Mouse (Mus musculus) heart, postnatal 0 days (tissue): ENCODE data around the gene 4930523C07Rik. TPM values are rescaled to one million over a fixed set of nuclear protein-coding genes. Genes with fewer than 3 reads are reported as not detected.

Experiments
- ATAC-seq: fragments of 200-750 bp; cut with Nextera tagmentation; 2 replicates; pipeline ENCODE4 v1.8.0; 2017; ENCODE audit warnings: low read depth, moderate number of reproducible peaks, moderate library complexity; ENCODE audit not compliant: insufficient read depth
- DNase-seq: peaks from one replicate; pipeline ENCODE4 v3.0.0-alpha.2; 2016; ENCODE audit warnings: low spot score
- H3K27ac ChIP-seq: fragments of 300-500 bp; sonication (generic); 2 replicates; pipeline ENCODE4 v1.5.1; 2014; ENCODE audit warnings: low read depth, mild to moderate bottlenecking
- H3K27me3 ChIP-seq: fragments of 300-500 bp; sonication (generic); 2 replicates; pipeline ENCODE4 v1.6.1; 2014; ENCODE audit warnings: low read length, mixed read lengths; ENCODE audit not compliant: control insufficient read depth, insufficient read depth
- H3K36me3 ChIP-seq: fragments of 300-500 bp; sonication (generic); replicated peaks from 2 replicates; pipeline ENCODE4 v1.6.1; 2014; ENCODE audit warnings: low read length, mixed read lengths; ENCODE audit not compliant: control insufficient read depth, insufficient read depth
- H3K4me1 ChIP-seq: fragments of 300-500 bp; sonication (generic); 2 replicates; pipeline ENCODE4 v1.6.1; 2014; ENCODE audit warnings: antibody characterized with exemption; ENCODE audit not compliant: control insufficient read depth, insufficient read depth
- H3K4me2 ChIP-seq: fragments of 300-500 bp; sonication (generic); 2 replicates; pipeline ENCODE4 v1.6.1; 2014; ENCODE audit warnings: low read depth, mild to moderate bottlenecking, low read length, moderate library complexity
- H3K4me3 ChIP-seq: fragments of 300-500 bp; sonication (generic); 2 replicates; pipeline ENCODE4 v1.5.1; 2014; ENCODE audit warnings: low read depth, low read length
- H3K9ac ChIP-seq: fragments of 300-500 bp; sonication (generic); replicated peaks from 2 replicates; pipeline ENCODE4 v1.6.1; 2014; ENCODE audit warnings: low read depth, low read length, mixed read lengths
- H3K9me3 ChIP-seq: fragments of 300-500 bp; sonication (generic); replicated peaks from 2 replicates; pipeline ENCODE4 v1.6.1; 2016; ENCODE audit warnings: low read length; ENCODE audit not compliant: control insufficient read depth
- CTCF ChIP-seq: IDR thresholded peaks from 2 replicates; pipeline ENCODE4 v1.5.1; 2016; ENCODE audit warnings: antibody characterized with exemption, control low read depth, low read depth
- EP300 ChIP-seq: IDR thresholded peaks from 2 replicates; pipeline ENCODE4 v1.6.1; 2016; ENCODE audit warnings: antibody characterized with exemption, low read depth
- whole genome bisulfite sequencing: fragments of 180-500 bp; shearing (Covaris S2); extraction: QIAGEN DNeasy Blood & Tissue Kit; methylation state at CpG from one replicate; pipeline ENCODE4 v1.1.7; 2014; 5-methylcytosine and 5-hydroxymethylcytosine counted together
- polyA plus RNA-seq: library from polyadenylated mRNA; unstranded; fragments of >200 nt; fragmentation: Nextera tagmentation; extraction: Ambion mirVana; gene quantifications from 2 replicates; pipeline ENCODE4 v1.2.1, GENCODE M21; 2015
- total RNA-seq: library from RNA; depleted of rRNA; stranded (reverse); fragments of >200 nt; gene quantifications from 2 replicates; pipeline ENCODE4 v1.2.3, GENCODE M21; 2014; ENCODE audit warnings: low replicate concordance; rRNA removed

4930523C07Rik gene
- total and polyA plus RNA-seq, 2 experiments from 2014 or later, result 17.8 to 18.6 TPM

DNA sequence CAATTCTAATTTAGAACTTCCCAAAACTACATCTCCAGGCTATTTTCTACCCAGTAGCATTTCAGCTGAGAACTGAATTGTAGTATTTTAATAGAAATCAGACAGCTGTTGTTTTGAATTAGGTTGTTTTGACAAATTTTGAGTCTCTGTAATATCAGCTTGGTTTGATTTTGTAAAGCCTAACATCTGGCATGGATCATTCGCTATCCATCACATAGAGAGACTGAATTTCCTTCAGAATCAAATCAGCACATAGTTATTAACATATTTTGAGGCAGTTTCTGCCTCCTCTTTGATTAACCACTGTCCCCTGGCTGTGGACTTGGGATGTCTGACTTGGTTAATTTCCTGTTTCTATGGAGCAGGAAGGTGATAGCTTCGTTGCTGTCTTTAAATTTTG, 64.4 kb downstream of the 4930523C07Rik start:
- Histone ChIP-seq H3K4me1 (no peaks in the 10 kb centered on the region), H3K27ac (no peak overlapping the region), H3K9ac (no peak overlapping the region), H3K4me3 (no peak overlapping the region), H3K4me2 (no peak overlapping the region), H3K27me3 (no peaks in the 10 kb centered on the region), H3K9me3 (no peaks in the 10 kb centered on the region), H3K36me3 (no peaks in the 10 kb centered on the region)
- DNase-seq, result no peak
- 59% methylated on average over 2 of the region's 2 CpGs for WGBS
- no peak for ATAC-seq
- TF ChIP-seq EP300 (no peak), CTCF (no peak)

DNA sequence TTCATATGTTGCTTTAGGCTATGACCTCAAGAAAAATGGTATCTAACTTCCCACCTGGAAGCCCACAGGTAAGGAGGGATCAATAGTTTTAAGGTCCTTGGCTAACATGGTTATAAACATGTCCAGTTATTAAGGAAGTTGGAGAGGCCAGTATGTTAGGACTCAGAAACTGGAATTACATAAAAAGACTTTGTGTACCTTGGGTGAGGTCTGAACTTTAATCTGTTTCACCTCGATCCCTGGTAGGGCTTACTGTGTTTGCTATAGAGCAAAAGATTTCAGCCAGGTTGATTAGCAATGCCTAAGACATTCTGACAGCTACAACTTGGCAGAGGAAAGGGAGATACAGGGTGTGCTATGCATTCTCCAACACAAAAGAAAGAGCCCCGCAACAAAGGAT, 79.8 kb downstream of the 4930523C07Rik start:
- WGBS, result 74% methylated on average over 2 of the region's 2 CpGs
- no peak for TF ChIP-seq CTCF
- TF ChIP-seq EP300, result no peak

More for the DNA sequence above, 79.8 kb downstream of the 4930523C07Rik start:
- Histone ChIP-seq H3K27ac (no peak overlapping the region), H3K4me2 (no peak overlapping the region), H3K36me3 (no peaks in the 10 kb centered on the region), H3K4me3 (no peak overlapping the region), H3K9me3 (no peaks in the 10 kb centered on the region), H3K9ac (no peak overlapping the region), H3K27me3 (no peaks in the 10 kb centered on the region), H3K4me1 (no peaks in the 10 kb centered on the region)
- ATAC-seq, result no peak
- no peak for DNase-seq

Other genes with a start within 250 kb of the 4930523C07Rik start
- gene Tnn, start 109.2 kb downstream of the 4930523C07Rik start, total RNA-seq, result 0.08 and 0.31 TPM in 2 replicates
- 0.04 TPM in 2 replicates for gene Tnn, start 109.2 kb downstream of the 4930523C07Rik start, polyA plus RNA-seq
- gene Mrps14, start 150.8 kb downstream of the 4930523C07Rik start, total RNA-seq, result 19.3 and 28.1 TPM in 2 replicates
- 221 and 235 TPM in 2 replicates for gene Mrps14, start 150.8 kb downstream of the 4930523C07Rik start, polyA plus RNA-seq
- 33.7 and 38.2 TPM in 2 replicates for gene Cacybp, start 168.5 kb downstream of the 4930523C07Rik start, total RNA-seq
- gene Cacybp, start 168.5 kb downstream of the 4930523C07Rik start, polyA plus RNA-seq, result 124 and 131 TPM in 2 replicates